Mouse (Mus musculus) lung, postnatal 36 days (tissue): ENCODE results near the gene Afp.
A peak's percentile ranks its signal among the peaks of the same experiment; 100 is the strongest.

Source experiments
- DNase-seq: peaks from one replicate; pipeline ENCODE4 v3.0.0; 2022; ENCODE audit warnings: mixed read lengths

The Afp gene

DNA sequence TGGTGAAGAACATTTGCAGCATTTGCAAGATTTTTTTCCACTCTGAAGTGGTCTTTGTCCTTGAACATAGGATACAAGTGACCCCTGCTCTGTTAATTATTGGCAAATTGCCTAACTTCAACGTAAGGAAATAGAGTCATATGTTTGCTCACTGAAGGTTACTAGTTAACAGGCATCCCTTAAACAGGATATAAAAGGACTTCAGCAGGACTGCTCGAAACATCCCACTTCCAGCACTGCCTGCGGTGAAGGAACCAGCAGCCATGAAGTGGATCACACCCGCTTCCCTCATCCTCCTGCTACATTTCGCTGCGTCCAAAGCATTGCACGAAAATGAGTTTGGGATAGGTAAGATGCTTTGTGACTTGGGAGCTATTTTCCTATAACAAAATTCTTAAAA is at the start of gene Afp:
TSS of gene Afp (plus strand) at position 220 of the 400 bp plus-strand sequence.
- no peak for DNase-seq

DNA sequence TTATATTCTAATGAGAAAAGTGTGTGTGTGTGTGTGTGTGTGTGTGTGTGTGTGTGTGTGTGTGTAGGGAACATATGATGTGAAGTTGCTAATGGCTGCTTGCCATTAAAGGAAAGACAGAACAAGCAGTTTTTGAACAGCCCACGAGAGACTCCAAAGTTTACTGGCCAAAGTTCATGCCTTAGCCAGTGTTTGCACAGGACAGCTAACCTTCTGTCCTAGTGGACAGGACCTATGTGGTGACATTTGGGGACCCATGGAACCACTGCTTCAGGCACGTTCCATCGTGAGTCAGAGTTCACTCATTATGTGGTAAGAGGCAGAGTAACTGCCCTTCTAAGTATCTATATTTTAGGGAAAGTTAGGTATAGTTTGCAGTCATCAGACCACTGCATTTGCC is 43.0 kb upstream of the Afp start:
- DNase-seq = no peak

DNA sequence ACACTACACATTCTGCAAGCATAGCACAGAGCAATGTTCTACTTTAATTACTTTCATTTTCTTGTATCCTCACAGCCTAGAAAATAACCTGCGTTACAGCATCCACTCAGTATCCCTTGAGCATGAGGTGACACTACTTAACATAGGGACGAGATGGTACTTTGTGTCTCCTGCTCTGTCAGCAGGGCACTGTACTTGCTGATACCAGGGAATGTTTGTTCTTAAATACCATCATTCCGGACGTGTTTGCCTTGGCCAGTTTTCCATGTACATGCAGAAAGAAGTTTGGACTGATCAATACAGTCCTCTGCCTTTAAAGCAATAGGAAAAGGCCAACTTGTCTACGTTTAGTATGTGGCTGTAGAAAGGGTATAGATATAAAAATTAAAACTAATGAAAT is 40.6 kb upstream of the Afp start:
- DNase-seq = no peak

DNA sequence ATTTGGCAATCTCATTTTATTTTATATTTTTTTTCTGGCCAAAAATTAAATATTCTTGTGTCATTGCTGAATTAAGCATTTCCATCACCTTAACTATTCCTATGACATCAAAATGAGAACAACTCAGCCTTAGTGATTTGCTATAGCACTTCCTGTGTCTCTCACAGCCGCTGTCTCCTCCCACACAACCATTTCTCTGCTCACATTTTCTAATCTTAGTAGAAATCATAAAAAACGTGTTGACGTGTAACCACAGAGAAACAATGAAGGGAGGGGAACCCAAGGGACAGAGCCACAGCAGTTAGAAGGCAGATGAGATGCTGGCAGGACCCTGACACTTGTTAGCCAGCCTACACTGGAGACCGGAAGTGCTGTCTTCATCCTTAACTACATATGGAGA is 37.8 kb upstream of the Afp start:
- no peak for DNase-seq

DNA sequence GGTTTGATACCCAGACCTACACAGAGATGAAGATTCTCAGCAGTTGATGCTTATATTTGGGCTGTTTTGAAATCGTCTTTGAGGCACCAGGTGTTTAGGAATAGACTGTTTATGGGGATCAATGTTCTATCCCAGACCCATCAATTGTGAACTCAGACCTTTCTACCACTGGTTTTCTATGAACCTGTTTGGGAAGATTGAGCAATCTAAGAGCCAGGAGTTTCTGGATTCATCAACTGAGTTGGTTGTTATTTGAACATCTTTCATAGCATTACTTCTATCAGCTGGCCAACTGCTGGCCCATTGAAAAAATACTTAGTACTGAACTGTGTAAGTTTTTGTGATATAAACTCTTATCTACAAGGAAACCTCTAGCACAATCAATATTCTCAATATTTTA is 33.3 kb upstream of the Afp start:
- DNase-seq = no peak

DNA sequence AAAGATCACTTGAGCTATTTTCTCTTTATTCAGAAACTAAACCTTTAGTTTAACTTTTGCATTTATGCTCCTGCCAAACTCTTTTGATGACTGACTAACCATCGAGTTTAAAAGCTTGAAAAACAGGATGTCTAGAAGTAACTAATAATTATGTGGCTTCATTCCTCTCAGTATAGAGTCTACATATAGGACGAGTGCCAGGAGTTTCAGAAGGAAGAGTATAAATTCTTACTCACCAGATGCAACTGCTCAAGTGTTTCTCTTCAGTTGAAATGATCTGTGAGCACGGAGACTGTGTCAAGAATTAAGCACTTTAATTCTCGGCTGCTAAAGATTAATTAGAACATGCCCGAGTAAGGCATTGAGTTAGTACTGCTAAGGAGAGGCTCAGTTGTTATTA is 31.8 kb upstream of the Afp start:
- no peak for DNase-seq

DNA sequence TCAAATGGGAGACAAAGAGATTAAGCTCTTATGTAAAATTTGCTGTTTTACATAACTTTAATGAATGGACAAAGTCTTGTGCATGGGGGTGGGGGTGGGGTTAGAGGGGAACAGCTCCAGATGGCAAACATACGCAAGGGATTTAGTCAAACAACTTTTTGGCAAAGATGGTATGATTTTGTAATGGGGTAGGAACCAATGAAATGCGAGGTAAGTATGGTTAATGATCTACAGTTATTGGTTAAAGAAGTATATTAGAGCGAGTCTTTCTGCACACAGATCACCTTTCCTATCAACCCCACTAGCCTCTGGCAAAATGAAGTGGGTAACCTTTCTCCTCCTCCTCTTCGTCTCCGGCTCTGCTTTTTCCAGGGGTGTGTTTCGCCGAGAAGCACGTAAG is 29.9 kb upstream of the Afp start, which contains the start of gene Alb:
TSS of gene Alb (plus strand) at position 279 of the 400 bp plus-strand sequence.
- DNase-seq = peak; percentile 2

DNA sequence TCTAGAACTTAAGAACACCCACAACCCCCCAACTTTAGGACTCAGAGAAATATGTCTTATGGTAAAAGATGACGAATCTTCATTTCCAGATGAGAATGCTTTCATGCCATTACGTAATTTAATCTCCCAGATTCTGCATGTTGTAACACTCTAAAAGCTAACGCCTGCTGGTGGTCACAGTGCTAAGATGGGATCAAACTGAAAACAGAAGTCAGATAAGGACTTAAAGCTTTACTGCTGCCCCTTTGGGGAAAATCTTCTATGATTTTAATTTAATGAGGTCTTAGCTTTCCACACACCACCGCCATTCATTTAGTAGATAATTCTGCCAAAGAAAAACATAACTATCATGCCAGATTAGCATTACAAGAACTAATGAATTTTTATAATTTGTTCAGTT is 23.7 kb upstream of the Afp start:
- no peak for DNase-seq

DNA sequence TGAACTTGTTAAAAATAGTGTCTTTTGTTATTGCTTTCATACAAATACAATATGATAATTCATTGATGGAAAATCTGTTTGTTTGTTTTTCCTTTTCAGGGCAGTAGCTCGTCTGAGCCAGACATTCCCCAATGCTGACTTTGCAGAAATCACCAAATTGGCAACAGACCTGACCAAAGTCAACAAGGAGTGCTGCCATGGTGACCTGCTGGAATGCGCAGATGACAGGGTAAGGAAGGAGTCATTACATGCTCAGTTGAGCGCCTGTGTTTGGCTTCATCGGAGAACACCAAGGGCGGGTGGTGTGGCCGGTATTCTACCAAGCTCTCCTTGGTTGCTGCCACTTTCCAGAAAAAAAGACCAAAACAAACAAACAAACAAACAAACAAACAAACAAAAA is 23.3 kb upstream of the Afp start:
- peak; percentile 37 for DNase-seq

DNA sequence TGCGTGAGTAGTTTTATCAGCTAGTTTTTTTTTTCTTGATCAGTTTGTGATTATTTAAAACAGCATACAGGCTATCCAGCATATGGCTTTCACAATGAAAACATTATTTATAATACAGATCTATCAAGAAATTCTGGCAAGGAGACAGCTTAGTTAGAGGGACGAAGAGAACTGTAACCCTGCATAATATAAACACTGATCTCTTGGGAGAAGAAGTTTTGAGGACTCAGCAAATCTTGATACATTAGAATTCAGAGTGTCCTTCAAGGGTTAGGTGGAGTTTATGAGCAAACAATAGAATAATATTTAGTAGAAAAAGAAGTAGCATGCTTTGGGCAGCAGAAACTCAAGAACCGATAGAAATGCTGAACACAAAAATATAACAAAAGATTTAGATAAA is 19.7 kb upstream of the Afp start:
- DNase-seq = no peak

DNA sequence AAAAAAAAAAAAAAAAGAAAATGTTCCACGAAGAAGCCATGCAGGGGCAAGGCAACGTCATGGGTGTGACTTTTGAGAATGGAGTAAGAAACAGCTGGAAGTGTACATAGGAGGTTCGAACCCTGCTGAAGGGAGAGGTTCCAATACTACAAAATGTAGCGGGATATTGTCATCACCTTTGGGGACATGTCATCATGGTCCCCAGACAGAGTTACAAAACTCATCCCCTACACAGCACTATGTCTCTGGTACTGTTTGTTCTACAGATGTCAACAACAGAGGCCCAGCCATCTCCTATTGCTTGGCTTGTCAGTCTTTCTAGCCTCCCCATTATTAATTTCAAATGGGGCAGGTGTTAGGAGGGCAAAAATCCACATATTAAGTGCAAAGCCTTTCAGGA is 16.6 kb upstream of the Afp start:
- DNase-seq = no peak

DNA sequence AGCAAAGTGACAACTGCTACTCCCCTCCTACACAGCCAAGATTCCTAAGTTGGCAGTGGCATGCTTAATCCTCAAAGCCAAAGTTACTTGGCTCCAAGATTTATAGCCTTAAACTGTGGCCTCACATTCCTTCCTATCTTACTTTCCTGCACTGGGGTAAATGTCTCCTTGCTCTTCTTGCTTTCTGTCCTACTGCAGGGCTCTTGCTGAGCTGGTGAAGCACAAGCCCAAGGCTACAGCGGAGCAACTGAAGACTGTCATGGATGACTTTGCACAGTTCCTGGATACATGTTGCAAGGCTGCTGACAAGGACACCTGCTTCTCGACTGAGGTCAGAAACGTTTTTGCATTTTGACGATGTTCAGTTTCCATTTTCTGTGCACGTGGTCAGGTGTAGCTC is 16.2 kb upstream of the Afp start:
- no peak for DNase-seq

DNA sequence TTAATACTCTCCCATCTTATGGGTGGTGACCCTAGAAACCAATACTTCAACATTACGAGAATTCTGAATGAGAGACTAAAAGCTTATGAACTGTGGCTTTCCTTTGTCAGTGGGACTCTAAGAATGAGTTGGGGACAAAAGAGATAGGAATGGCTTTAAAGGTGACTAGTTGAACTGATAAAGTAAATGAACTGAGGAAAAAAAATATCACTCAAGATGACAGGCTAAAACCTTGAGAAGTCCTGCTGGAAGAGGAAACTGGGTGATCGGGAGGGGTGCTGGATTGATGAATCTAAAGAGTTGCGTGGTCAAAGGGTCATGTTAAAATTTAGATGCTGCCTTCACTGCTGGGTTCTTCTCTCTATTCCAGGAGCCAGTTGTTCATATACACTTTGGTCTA is 13.8 kb upstream of the Afp start:
- no peak for DNase-seq

DNA sequence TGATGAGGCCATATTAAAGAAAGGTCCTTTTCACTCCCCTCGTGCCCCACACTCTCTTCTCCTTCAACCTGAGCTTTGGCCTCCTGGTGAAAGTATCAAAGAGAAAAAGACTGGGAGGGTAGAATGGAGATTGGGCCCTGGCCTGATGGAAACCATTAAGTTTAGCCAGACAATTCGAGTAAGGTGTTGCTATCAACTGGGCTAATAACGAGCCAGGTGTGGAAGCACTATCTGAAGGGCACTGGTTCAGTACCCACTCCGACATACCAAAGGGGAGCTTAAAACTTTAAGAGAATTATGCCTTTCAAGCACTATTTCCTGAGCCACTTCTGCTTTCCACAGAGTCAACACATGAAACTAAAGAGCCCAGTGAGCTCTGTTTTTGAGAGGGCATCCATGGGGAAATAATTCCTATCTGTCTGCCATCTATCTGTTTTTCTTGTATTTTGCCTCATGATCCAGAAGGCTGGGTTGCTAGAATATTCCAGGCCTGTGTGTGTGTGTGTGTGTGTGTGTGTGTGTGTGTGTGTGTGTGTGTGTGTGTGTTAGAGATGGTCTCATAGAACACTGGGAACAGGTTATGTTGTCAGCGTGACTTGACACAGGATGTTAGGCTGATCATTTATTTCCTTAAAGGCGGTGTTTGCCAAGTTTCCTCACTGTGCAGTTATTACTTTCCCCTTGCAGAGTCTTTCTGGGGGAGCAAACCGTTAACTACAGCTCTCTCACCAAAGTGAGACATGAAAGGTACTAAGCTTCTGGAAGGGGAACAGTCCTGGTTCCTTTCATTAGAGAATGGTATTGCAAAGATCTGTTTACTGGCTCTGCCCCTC is 13.0 kb upstream of the Afp start:
- no peak for DNase-seq

DNA sequence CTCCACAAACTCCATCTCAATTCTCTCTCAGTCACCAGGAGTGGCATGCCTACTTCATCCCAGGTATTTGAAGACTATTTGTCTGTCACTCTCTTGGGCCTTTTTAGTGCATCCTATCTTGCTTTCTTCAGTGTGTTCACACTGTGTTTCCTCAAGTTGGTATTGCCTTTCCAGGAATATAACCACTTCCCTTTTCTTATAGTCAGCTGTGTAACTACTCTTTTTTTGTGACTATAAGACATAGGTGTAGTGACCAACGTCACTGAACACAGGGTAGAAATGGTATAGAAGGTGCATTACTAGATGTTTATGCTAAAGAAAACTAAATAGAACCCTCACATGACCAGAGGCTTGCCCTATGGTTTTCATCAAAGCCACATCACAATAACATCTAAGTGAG is 11.7 kb upstream of the Afp start:
- DNase-seq = no peak

DNA sequence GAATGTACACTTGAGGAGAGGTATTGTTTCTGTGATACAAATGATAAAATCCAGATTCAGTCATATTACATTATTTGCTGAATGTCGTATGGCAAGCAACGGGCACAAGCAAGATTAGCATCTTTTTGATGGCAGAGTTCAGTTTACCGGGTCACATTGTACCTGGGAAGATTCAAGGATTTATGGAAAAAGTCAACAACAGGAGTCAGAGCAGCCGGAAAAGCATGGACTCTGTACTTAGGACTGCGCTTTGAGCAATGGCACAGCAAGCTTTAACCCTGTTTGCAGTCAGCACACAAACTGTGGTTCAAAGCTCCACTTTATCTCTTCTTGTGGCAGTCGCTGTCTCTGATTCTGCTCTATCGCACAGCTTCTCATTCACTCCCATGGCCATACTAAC is 4.9 kb upstream of the Afp start:
- no peak for DNase-seq

DNA sequence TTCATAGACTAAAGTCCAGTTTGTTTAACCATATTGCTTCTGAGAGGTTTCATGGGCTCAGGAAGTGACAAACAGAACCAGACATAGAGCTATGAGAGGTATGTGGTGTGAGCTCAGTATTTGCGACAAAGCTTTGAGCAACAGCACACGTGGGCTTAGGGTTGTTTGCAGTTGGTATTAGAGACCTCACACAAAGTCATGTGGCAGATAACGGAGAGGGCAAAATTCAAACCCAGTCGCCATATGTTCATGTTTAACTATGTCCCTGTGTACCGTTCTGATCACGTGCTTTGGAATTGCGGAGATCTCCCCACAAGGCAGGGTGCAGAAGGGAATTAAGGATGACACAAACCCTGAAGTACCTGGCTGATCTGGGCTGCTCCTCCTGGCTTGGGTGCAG is 2.2 kb upstream of the Afp start:
- DNase-seq = no peak

DNA sequence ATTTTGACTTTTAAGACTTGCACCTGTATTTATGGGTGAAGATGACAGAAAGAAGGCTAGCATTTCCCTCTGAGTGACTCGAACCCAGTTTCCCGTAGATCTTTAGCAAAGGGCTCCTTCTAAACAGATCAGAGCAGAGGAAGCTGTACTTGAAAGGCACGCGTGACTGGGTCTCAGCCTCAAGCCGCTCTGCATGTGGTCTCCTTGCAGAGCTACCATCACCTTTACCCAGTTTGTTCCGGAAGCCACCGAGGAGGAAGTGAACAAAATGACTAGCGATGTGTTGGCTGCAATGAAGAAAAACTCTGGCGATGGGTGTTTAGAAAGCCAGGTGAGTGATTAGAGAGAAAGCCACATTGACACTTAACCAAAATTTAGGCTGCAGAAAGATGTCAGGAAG is 1.9 kb downstream of the Afp start:
- peak; percentile 12 for DNase-seq

DNA sequence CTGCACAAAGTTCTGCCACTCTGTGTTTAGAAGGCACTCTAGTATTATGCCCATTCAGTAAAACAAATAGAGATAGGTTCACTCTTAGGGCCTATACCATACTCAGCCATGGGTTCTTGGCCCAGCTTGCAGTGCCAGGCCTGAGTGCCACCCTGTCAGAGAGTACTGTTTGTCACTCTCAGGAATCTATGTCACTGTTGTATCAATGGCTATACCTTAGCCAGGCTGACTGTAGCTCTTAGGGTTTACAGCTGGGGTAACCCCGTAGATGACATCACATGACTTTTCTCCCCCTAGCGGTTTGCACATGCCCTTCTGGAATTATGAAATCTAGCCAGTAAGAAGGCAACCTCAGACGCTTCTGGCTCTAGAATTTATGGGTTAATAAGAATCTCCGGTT is 3.8 kb downstream of the Afp start:
- DNase-seq = no peak

DNA sequence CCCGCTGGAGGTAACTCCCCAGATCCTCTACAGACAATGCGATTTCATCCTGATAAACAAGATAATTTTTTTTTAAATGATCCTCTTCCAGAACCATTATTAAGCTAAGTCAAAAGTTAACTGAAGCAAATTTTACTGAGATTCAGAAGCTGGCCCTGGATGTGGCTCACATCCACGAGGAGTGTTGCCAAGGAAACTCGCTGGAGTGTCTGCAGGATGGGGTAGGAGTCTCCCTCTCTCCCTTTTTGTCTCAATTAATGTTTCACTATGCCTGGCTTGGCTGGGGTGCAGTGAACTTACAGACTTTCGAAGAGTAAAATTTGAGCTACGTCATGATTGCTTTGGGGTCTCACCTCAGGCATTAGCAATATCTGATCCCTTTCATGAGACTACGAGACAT is 9.0 kb downstream of the Afp start:
- DNase-seq = no peak

DNA sequence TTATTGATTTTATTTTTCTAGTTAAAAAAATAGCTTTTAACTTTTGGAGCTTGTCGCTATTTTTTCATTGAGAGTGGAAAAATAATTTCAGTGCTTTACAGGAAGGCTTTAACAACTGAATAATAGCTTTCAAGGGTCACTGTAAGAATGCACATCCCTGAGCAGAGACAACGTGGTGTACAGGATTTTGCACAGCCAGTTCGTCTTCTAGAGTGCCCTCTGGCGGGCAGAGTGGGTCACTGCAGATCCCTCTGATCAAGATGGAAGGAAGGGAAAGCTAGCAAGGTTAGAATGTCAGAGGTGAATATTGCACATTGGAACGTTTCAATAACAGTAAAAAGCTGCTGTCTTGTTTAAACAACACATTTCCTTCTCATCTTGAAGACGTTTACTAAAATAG is 10.2 kb downstream of the Afp start:
- DNase-seq = peak; percentile 84

DNA sequence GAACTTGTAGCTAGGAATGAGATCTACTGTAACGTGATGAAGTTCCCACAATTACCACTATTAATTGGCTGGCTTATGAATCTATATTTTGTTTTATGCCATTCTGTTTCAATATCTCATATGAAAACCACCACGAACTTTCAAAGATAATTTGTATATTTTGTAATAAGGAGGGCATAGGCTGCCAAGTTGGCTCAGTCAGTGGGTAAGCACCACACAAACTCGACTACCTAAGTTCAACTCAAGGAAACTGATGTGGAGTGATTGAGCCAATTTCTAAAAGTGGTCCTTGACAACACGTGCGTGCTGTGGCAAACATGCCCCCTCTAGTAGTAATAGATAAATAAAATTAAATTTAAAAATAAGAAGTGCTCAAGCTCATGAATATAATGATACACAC is 11.2 kb downstream of the Afp start:
- no peak for DNase-seq

DNA sequence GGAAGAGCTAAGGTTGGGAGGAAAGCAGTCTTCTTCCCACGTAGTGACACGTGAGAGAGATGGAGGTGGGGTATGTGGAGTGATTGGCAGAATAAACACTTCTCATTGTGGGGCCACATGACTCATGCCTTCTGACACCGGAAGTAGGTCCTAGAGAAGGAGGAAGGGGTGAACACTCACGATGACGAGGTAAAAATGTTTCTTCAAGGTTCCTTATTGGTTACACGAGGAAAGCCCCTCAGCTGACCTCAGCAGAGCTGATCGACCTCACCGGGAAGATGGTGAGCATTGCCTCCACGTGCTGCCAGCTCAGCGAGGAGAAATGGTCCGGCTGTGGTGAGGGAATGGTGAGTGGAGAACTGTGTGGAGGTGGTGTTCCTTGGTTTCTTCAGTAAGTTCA is 14.2 kb downstream of the Afp start:
- no peak for DNase-seq

DNA sequence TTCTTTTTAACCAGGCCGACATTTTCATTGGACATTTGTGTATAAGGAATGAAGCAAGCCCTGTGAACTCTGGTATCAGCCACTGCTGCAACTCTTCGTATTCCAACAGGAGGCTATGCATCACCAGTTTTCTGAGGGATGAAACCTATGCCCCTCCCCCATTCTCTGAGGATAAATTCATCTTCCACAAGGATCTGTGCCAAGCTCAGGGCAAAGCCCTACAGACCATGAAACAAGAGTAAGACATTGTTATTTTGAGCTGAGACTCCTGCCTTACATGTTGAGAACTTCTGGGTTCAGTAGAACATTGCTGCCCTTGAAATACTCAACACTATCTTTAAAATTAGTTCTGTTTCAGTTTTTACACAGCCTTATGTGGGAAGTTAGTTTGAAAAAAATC is 16.0 kb downstream of the Afp start:
- no peak for DNase-seq

DNA sequence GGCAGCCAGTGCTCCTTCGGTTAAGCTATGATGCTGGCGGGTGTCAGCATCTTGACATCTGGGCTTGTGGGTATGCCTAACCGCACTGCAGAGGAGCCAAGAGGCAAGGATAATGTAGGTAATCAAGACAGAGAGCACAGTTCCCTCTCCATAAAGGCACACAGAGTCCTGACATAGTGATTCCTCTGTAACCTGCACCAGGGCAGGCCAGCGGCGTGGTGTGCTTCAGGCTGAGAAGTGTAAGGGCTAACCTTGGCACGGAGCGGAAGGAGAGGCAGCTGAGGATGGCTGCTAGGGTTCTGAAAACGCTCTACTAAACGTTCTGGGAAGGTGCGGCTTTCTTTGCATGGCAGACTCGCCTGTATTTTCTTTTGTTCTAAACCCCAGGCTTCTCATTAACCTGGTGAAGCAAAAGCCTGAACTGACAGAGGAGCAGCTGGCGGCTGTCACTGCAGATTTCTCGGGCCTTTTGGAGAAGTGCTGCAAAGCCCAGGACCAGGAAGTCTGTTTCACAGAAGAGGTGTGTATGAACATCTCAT is 16.9 kb downstream of the Afp start:
- DNase-seq = no peak
